In genomic region chr14:118850011-118850695, GRCm38 (mm10) we compare ENCODE assay signal across 20 mouse cellular contexts.
DNase-seq lines count a peak whose midpoint lies in the region; ATAC-seq and TF ChIP-seq lines count a peak whose summit lies in the region.
"Had no signal": no experiment of that assay in that cellular context is flagged by ENCODE, and none has a peak within 500 bp of the region (broad histone marks: within the 10 kb centered on the region; RNA-seq: fewer than 3 reads in every experiment).

No protein-coding gene starts in this region.

- H3K27ac ChIP-seq in lung, postnatal 0 days (ENCODE audit: low read length): peak overlapping the region; percentile 68
- no peak overlapping the region for H3K27ac ChIP-seq in kidney, embryonic 16.5 days (ENCODE audit: low read length)
- H3K27ac ChIP-seq: hindbrain, embryonic 15.5 days; left cerebral cortex, adult 2 months had no signal

- peaks cover 3% of the 10 kb centered on the region for H3K4me1 ChIP-seq in lung, adult 2 months (ENCODE audit: control insufficient read depth, insufficient read depth, low read length)
- H3K4me1 ChIP-seq in lung, postnatal 0 days (ENCODE audit: insufficient read depth, low read depth, low read length): peaks cover 6% of the 10 kb centered on the region; the same call in 1 of the 2 replicates
- peaks cover 8% of the 10 kb centered on the region for H3K4me1 ChIP-seq in kidney, embryonic 16.5 days (ENCODE audit: insufficient read depth, low read length)

- intact Hi-C loops in left cerebral cortex, postnatal 4 days (cut with DNase I): no loop called here

- H3K4me2 ChIP-seq in lung, postnatal 0 days (replicated peaks; ENCODE audit: low read depth, low read length): peak overlapping the region; percentile 27
- H3K4me2 ChIP-seq in kidney, embryonic 16.5 days (replicated peaks; ENCODE audit: low read depth, low read length): no peak overlapping the region
- H3K4me2 ChIP-seq: hindbrain, embryonic 15.5 days had no signal

- no peak overlapping the region for H3K9ac ChIP-seq in lung, postnatal 0 days (replicated peaks; ENCODE audit: low read depth)
- H3K9ac ChIP-seq in kidney, embryonic 16.5 days (replicated peaks; ENCODE audit: low read length): no peak overlapping the region
- H3K9ac ChIP-seq: forebrain, postnatal 0 days; hindbrain, embryonic 15.5 days had no signal

- DNase-seq in lung, adult 18-20 months: peak; percentile 32 to 59
- no peak for DNase-seq in lung, adult 2 months
- DNase-seq in lung, postnatal 0 days (ENCODE audit: low spot score): peak; percentile 71
- no peak for DNase-seq in right cerebral cortex, adult 18-20 months
- no peak for DNase-seq in spleen, postnatal 36 days (ENCODE audit: low spot score in 2 of 2)
- DNase-seq in left cerebral cortex, postnatal 4 days: no peak
- DNase-seq: adrenal gland, adult 8-10 months; cerebellum, adult 2 months; embryo, embryonic 11 days; forebrain, postnatal 0 days; gastrocnemius, postnatal 10 days; heart, postnatal 10 days; kidney, adult 8-10 months; midbrain, embryonic 14.5 days; right cerebral cortex, postnatal 25 days; thymus, postnatal 14 days had no signal

- 53% methylated on average over 11 of the region's 11 CpGs for WGBS in lung, adult 2 months
- 53% methylated on average over 11 of the region's 11 CpGs for WGBS in lung, postnatal 0 days
- 71% methylated on average over 11 of the region's 11 CpGs for WGBS in kidney, embryonic 16.5 days

- no peaks in the 10 kb centered on the region for H3K27me3 ChIP-seq in lung, postnatal 0 days (replicated peaks; ENCODE audit: insufficient read depth, low read length)
- 0 out of 2 replicates have a peak, but pooled peaks cover 4% of the 10 kb centered on the region for H3K27me3 ChIP-seq in kidney, embryonic 16.5 days (ENCODE audit: insufficient read depth, low read length)

- no peak for TF ChIP-seq CTCF in lung, adult 2 months (IDR thresholded peaks at IDR 0.05; ENCODE audit: insufficient read depth, low read length)
- no peak for TF ChIP-seq CTCF in lung, postnatal 0 days (IDR thresholded peaks at IDR 0.05)

- ATAC-seq in lung, postnatal 0 days: peak; percentile 36
- 0 out of 2 replicates have a peak, but pooled peaks have one; percentile 5 for ATAC-seq in megakaryocyte-erythroid progenitor cell, adult 5-6 weeks (replicated peaks; ENCODE audit: low FRiP score, low TSS enrichment, poor library complexity, severe bottlenecking)
- no peak for ATAC-seq in kidney, embryonic 16.5 days (ENCODE audit: low FRiP score, low TSS enrichment)
- ATAC-seq: forebrain, postnatal 0 days had no signal

- H3K9me3 ChIP-seq in lung, postnatal 0 days (ENCODE audit: low read length): no peaks in the 10 kb centered on the region
- H3K9me3 ChIP-seq in kidney, embryonic 16.5 days (ENCODE audit: low read length): no peaks in the 10 kb centered on the region
- H3K9me3 ChIP-seq: hindbrain, embryonic 15.5 days had no signal

- H3K4me3 ChIP-seq in lung, adult 2 months (replicated peaks; ENCODE audit: extremely low read depth, low read depth, low read length): no peak overlapping the region
- no peak overlapping the region; the same call in 1 of the 2 replicates for H3K4me3 ChIP-seq in lung, postnatal 0 days (ENCODE audit: low read depth, low read length)
- no peak overlapping the region for H3K4me3 ChIP-seq in kidney, embryonic 16.5 days (ENCODE audit: low read length)
- H3K4me3 ChIP-seq: hindbrain, embryonic 15.5 days; left cerebral cortex, adult 2 months had no signal

- TF ChIP-seq EP300 in lung, postnatal 0 days (IDR thresholded peaks at IDR 0.05): peak; percentile 72

- no peak for TF ChIP-seq POLR2A in lung, adult 2 months (IDR thresholded peaks at IDR 0.05; ENCODE audit: borderline replicate concordance, extremely low read depth, low read depth, low read length)

- H3K36me3 ChIP-seq in lung, postnatal 0 days (ENCODE audit: insufficient read depth, low read length): no peaks in the 10 kb centered on the region
- H3K36me3 ChIP-seq in kidney, embryonic 16.5 days (ENCODE audit: insufficient read depth, low read length): no peaks in the 10 kb centered on the region
- H3K36me3 ChIP-seq: hindbrain, embryonic 15.5 days had no signal

Comparison
In these comparisons a context has a peak if more than half of its experiments do, and no peak if none do; other contexts are left out.
1. DNase-seq: peak in lung, adult 18-20 months (2 of 2) and lung, postnatal 0 days (single experiment); none in lung, adult 2 months (single experiment), right cerebral cortex, adult 18-20 months (single experiment), spleen, postnatal 36 days (0 of 2) and left cerebral cortex, postnatal 4 days (single experiment).